Mouse (Mus musculus): ENCODE measurements around the gene Tpgs1.
"Not testable (repeated sequence)": the region's sequence is repeated elsewhere in the genome, so short reads cannot be mapped to it uniquely, and the experiment has no call there.

The Tpgs1 gene

GRCm38 (mm10) chr10:79693580-79694378 is 24.6 kb downstream of the Tpgs1 start:
- DNase-seq, result peak in 1 of 2 experiments; percentile 35

DNA sequence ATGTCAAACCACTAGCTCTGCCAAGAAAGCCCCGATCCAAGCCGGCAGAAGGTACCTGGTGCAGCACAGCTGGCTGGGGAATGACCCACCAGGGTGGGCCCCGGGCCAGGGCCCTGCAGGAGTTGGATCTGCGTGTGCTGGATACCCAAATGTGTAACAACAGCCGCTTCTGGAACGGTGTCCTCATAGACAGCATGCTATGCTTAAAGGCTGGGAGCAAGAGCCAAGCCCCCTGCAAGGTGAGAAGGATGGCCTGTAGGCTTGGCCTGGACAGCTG is 25.1 kb downstream of the Tpgs1 start:
- peak in 1 of 2 experiments; percentile 52 for DNase-seq

DNA sequence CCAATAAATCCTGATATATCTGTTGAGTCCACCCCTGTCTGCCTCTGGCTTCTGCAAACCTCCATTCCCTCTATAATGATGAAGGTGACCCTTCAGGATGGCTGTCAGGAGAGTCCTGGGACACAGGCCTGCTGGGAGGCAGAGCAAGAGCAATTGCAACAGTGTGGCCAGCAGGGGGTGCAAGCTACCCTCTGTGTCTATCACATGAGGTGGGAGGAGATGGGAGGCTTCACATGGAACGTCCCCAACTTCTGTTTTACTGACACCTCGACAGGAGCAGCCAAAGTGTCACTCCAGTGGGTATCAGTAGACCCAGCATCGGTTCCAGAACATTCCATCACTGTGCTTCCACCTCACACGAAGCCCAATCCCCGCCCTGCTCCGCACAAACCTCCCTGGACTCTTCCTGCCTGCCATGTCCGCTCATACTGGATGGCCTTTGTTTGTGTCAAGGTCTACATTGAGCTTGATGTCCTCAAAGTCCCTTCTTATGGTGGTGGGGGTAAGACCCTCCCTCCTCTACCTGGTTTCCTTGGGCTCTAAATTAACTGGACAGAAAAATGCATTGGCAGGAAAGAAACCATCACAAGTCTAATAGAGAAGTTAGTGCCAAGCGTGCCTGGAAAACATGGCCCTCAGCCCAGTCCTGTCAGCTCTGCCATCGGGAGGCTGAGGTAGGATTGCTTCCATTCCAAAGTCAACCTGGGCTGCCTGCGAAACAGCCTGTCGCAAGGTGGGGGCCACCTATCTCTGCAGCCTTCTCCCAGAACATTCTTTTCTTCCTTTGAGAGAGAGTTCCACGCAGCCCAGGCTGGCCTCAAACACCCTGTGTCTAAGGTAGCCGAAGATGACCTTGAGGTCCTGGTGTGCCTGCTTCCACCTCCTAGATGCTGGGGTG is 26.3 kb downstream of the Tpgs1 start:
- DNase-seq, result peak; percentile 82 to 89

DNA sequence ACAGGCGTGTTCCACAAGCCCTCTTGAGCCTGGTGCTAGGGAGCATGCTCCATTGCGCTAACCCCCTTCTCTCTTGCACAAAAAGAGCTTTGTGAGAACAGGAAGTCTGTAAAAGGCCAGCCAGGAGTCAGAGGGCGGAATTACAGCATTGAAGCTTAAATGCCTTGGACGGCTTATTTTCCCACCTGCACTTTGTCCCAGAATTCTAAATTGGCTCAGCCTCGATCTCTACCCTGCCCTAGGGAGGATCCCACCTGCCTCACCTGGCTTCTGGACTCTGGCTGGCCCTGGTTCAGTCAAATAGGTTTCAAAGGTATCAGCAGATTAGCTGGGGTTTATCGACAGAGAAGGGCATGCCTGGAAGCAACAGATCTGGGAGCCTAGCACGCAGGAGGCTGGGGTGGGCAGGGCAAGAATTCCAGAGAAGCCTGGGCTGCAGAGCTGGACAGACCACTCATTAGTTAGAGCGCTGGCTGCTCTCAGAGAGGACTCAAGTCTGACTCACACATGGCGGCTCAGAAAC is 27.0 kb downstream of the Tpgs1 start:
- DNase-seq, result peak in 1 of 2 experiments; percentile 21

GRCm38 (mm10) chr10:79697916-79698315 is 28.7 kb downstream of the Tpgs1 start:
- DNase-seq, result peak; percentile 93 to 95

DNA sequence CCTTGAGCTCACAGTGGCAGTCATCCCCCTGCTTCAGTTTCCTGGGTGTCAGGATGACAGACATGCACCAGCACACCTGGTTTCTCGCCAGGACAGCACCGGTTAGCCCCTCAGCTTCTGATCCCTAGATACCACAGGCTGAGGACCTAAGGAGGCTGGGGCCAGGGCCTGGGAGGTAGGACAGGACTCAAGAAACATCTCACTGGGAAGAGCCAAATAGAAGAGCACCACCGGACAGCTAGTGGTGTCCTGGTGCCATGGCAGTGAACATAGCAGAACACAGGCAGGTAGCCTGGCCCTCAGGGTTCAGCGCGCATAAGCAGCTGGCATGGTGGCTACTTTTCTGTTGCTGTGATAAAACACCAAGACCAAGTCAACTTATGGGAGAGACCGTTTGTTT is 29.3 kb downstream of the Tpgs1 start:
- DNase-seq, result no peak

GRCm38 (mm10) chr10:79700676-79701075 is 31.5 kb downstream of the Tpgs1 start:
- peak in 1 of 2 experiments; percentile 14 for DNase-seq

DNA sequence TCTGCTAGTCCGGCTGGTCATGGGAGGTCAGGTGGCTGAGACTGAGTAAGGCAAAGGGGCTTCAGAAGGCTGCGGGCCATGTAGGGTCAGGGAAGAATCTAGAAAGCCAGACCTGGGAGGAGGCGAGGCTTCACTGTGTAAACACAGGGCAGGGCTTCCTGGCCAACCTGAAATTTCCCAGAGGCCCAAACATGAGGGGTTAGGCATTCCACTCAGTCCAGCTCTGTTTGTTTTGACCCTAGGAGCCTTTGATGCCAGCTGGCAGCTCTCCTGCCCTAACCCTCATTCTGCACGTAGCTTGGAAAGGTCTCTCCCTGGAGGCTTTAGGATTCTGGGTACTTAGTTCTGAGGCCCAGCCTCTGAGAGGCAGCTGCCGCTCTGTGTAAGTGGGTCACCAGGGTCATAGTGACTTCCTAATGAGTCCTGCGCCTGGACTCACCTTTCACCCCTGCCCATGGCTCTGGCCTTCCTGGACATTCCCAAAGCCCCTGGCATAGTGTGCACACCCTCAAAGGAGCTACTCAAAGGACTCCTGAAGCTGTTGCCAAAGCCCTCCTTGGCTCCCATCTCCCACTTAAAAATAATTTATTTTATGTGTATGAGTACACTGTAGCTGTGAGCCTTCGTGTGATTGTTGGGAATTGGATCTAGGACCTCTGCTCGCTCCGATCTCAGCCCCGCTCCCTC is 32.4 kb downstream of the Tpgs1 start:
- DNase-seq, result peak in 1 of 2 experiments; percentile 26

DNA sequence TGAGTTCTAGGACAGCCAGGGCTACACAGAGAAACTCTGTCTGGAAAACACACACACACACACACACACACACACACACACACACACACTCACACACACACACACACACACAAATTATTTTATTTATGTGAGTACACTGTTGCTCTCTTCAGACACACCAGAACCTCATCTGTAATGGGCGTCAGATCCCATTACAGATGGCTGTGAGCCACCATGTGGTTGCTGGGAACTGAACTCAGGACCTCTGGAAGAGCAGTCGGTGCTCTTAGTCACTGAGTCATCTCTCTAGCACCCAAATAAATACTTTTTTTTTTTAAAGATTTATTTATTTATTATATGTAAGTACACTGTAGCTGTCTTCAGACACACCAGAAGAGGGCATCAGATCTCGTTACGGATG is 33.8 kb downstream of the Tpgs1 start:
- DNase-seq, result not testable (repeated sequence)

DNA sequence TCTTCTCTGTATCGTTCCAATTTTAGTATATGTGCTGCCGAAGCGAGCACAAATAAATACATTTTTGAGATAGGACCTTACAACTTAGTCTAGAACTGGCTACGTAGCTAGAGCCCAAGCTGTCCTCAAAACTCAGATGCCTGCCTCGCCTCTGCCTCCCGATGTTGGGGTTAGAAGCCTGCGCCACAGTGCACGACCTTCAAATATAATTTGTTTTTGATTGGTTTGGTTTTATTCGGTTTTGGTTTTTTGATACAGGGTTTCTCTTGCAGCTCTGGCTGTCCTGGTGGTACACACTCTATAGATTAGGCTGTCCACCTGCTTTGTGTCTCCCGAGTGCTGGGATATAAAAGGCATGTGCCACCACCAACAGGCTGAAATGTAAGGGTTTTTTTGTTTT is 34.4 kb downstream of the Tpgs1 start:
- DNase-seq, result peak in 1 of 2 experiments; percentile 20

GRCm38 (mm10) chr10:79704065-79704969 is 35.1 kb downstream of the Tpgs1 start, which contains the start of gene Bsg:
Bsg (plus strand) TSS chr10:79704491.
- peak; percentile 99 to 100 for DNase-seq

GRCm38 (mm10) chr10:79704970-79705360 is 35.8 kb downstream of the Tpgs1 start:
- no peak for DNase-seq

- no peak for DNase-seq
Observed at GRCm38 (mm10) chr10:79705951-79706350, 36.8 kb downstream of the Tpgs1 start.

GRCm38 (mm10) chr10:79706406-79707094 is 37.4 kb downstream of the Tpgs1 start:
- DNase-seq, result peak; percentile 64 to 66

GRCm38 (mm10) chr10:79707162-79707561 is 38.0 kb downstream of the Tpgs1 start:
- DNase-seq, result peak; percentile 75 to 80

DNA sequence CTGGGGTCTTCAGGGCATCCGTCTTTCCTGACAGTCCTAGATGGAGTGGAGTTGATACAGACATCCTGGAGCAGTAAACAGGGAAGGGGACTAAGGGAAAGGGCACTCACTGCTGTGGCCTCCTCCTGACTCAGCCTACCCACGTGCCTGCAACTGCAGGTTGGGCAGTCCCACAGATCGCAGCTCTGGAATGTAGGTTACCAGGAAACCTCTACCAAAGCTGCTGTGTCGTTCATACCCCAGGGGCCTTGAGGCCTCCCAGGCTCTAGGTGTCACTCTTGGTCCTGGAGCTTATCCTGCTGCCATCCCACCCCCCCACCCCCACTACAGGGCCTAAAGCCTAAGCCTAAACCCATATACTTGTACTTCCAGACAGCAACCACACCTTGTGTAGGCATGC is 38.6 kb downstream of the Tpgs1 start:
- no peak for DNase-seq

GRCm38 (mm10) chr10:79708668-79709067 is 39.5 kb downstream of the Tpgs1 start:
- no peak for DNase-seq

DNA sequence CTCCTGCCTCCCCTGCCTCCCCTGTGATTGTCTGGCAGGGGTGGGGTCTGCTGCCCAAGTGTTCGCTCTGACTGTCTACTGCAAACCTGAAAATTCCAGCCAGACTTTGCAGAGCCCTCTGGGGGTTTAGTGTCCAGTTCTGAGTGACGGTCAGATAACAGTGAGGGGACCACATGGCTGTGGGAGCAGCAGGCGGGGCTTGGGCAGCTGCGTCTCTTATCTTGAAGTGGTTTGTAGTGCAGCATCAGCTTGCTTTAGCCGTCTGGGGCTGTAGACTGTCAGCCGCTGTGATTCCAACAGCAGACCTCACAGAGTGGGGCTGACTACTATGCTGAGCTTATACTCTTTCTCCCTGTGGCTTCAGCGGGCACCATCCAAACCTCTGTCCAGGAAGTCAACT is 40.1 kb downstream of the Tpgs1 start:
- no peak for DNase-seq

DNA sequence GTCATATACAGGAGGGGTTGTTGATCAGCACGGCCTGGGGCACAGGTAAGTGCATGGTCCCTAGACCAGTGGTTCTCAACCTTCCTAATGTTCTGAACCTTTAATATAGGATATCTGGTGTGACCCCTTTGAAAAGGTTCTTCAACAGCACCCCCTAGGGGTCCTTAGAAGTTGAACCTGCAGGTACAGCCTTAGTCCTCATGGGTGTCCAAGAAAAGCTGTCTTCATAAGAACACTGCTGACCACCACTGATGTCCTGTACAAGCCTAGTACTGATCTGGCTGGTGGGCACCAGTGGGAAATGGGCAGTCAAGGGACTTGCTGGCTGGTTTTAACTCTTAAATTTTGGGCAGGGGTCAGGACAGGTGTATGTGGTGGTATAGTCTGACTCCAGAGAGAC is 42.9 kb downstream of the Tpgs1 start:
- DNase-seq, result no peak

DNA sequence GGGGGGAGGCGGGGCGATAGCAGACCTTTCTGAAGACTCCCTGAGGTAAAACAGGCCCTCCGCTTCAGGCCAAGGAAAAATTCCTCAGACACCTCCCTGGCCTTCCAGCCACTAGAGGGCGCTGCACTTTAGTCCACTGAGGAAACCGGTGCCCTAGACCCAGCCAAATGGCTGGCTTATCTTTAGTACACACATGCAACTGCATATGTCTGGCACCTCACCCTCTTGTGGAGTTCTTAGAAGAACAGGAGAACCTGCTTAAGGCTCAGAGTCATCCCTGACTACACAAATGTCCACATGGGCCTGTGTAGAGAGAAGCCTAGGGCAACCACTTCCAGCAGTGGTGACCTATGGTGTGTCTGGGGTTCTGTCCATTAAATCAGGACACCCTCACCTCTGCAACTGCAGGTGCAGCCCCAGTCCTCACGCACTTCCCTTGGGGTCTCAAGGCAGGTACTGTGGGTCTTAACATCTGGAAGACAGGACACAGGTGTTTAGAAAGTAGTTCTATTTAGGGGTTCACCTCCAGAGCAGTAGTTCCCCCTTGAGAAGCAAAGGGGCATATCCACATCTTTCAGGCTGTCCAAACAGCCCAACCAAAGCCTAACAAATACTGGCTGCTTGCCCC is 43.4 kb downstream of the Tpgs1 start:
- DNase-seq, result peak; percentile 87 to 94

DNA sequence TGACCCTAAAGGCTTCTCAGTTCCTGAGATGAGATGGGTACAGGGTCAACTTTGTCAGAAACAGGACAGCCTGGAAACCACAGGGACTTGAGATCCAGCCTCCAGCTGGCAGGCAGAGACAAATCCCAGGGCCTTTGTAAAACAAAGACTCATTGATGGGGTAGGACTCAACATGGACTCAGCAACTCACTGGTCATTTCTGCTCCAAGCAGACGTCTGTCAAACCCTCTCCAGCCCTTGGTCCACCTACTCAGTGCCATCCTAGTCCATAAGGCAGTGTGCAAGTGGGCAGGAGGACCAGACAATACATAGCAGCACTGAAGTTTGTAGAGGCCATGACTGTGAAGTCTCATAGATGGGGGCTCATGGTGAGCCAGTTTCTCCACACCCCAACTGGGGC is 44.0 kb downstream of the Tpgs1 start:
- no peak for DNase-seq

Data from cerebellum, postnatal 25 days (tissue).